Mouse (Mus musculus): ENCODE results near the gene Slc38a3.

The Slc38a3 gene

GRCm38 (mm10) chr9:107618098-107618497 is 51.2 kb downstream of the Slc38a3 start:
- no peak for DNase-seq (ENCODE audit: low spot score)

- DNase-seq (ENCODE audit: low spot score): no peak
These were observed 51.9 kb downstream of the Slc38a3 start for GRCm38 (mm10) chr9:107617461-107617860.

- no peak for DNase-seq (ENCODE audit: low spot score)
These were observed 54.3 kb downstream of the Slc38a3 start for GRCm38 (mm10) chr9:107615035-107615434.

GRCm38 (mm10) chr9:107612945-107613569 is 56.3 kb downstream of the Slc38a3 start:
- DNase-seq (ENCODE audit: low spot score): no peak

- DNase-seq (ENCODE audit: low spot score): peak; percentile 99
These were observed 57.0 kb downstream of the Slc38a3 start for GRCm38 (mm10) chr9:107612191-107612944.

GRCm38 (mm10) chr9:107611456-107612190 is 57.7 kb downstream of the Slc38a3 start:
- DNase-seq (ENCODE audit: low spot score): no peak

- DNase-seq (ENCODE audit: low spot score): no peak
These were observed 59.9 kb downstream of the Slc38a3 start for GRCm38 (mm10) chr9:107609433-107609830.

- DNase-seq (ENCODE audit: low spot score): no peak
These were observed 60.4 kb downstream of the Slc38a3 start, which contains the start of gene Sema3b for GRCm38 (mm10) chr9:107608741-107609432. Sema3b (minus strand) TSS chr9:107609229.

GRCm38 (mm10) chr9:107607653-107608245 is 61.6 kb downstream of the Slc38a3 start:
- no peak for DNase-seq (ENCODE audit: low spot score)

- DNase-seq (ENCODE audit: low spot score): no peak
These were observed 62.3 kb downstream of the Slc38a3 start for GRCm38 (mm10) chr9:107607036-107607435.

GRCm38 (mm10) chr9:107606591-107606990 is 62.7 kb downstream of the Slc38a3 start:
- DNase-seq (ENCODE audit: low spot score): no peak

GRCm38 (mm10) chr9:107605041-107605661 is 64.2 kb downstream of the Slc38a3 start:
- DNase-seq (ENCODE audit: low spot score): no peak

- DNase-seq (ENCODE audit: low spot score): no peak
These were observed 66.1 kb downstream of the Slc38a3 start for GRCm38 (mm10) chr9:107603251-107603650.

- peak; percentile 97 for DNase-seq (ENCODE audit: low spot score)
These were observed 67.2 kb downstream of the Slc38a3 start for GRCm38 (mm10) chr9:107602068-107602648.

- no peak for DNase-seq (ENCODE audit: low spot score)
These were observed 68.1 kb downstream of the Slc38a3 start for GRCm38 (mm10) chr9:107601275-107601674.

GRCm38 (mm10) chr9:107600745-107601144 is 68.6 kb downstream of the Slc38a3 start:
- DNase-seq (ENCODE audit: low spot score): peak; percentile 66
